Mouse (Mus musculus) heart, embryonic 10.5 days (tissue): Measurements from ENCODE around the gene 1600014C23Rik. TPM values are rescaled to one million over a fixed set of nuclear protein-coding genes. Genes with fewer than 3 reads are reported as not detected.

Experiments
- DNase-seq: peaks from one replicate; pipeline ENCODE4 v3.0.0-alpha.2; 2017; ENCODE audit warnings: low spot score
- H3K27ac ChIP-seq: fragments of 300-500 bp; sonication (generic); 2 replicates; pipeline ENCODE4 v1.5.1; 2016; ENCODE audit warnings: mild to moderate bottlenecking
- H3K27me3 ChIP-seq: fragments of 300-500 bp; sonication (generic); 2 replicates; pipeline ENCODE4 v1.6.1; 2016; ENCODE audit warnings: mild to moderate bottlenecking; ENCODE audit not compliant: poor library complexity, insufficient read depth, severe bottlenecking
- H3K36me3 ChIP-seq: fragments of 300-500 bp; sonication (generic); 2 replicates; pipeline ENCODE4 v1.6.1; 2016; ENCODE audit warnings: mild to moderate bottlenecking, moderate library complexity
- H3K4me1 ChIP-seq: fragments of 300-500 bp; sonication (generic); 2 replicates; pipeline ENCODE4 v1.6.1; 2016; ENCODE audit warnings: mild to moderate bottlenecking
- H3K4me3 ChIP-seq: fragments of 300-500 bp; sonication (generic); 2 replicates; pipeline ENCODE4 v1.5.1; 2016; ENCODE audit warnings: mild to moderate bottlenecking, moderate library complexity
- H3K9me3 ChIP-seq: fragments of 300-500 bp; sonication (generic); 2 replicates; pipeline ENCODE4 v1.6.1; 2016; ENCODE audit warnings: mild to moderate bottlenecking, moderate library complexity
- WGBS: fragments of 180-500 bp; shearing (Covaris S2); methylation state at CpG from one replicate; pipeline ENCODE4 v1.1.7; 2016; 5-methylcytosine and 5-hydroxymethylcytosine counted together
- polyA plus RNA-seq: library from polyadenylated mRNA; unstranded; fragments of >200 nt; fragmentation: Nextera tagmentation; extraction: Ambion mirVana; gene quantifications from 2 replicates; pipeline ENCODE4 v1.2.1, GENCODE M21; 2016

Gene 1600014C23Rik
- polyA plus RNA-seq, 1 experiment from 2014 or later = not detected

- DNase-seq = no peak
- H3K4me1 ChIP-seq = peaks cover 33% of the 10 kb centered on the region
Observed at GRCm38 (mm10) chr17:45747858-45748785, 14.5 kb upstream of the 1600014C23Rik start.

GRCm38 (mm10) chr17:45747293-45747692 lies 13.6 kb upstream of the 1600014C23Rik start:
- H3K27ac ChIP-seq = 0 out of 2 replicates have a peak overlapping the region, but pooled peaks have one; percentile 39
- WGBS = 94% methylated on average over 4 of the region's 4 CpGs

More at GRCm38 (mm10) chr17:45747858-45748785, 14.5 kb upstream of the 1600014C23Rik start:
- Histone ChIP-seq H3K36me3 (no peaks in the 10 kb centered on the region), H3K27ac (peak overlapping the region; percentile 83), H3K9me3 (no peaks in the 10 kb centered on the region), H3K4me3 (0 out of 2 replicates have a peak overlapping the region, but pooled peaks have one; percentile 3), H3K27me3 (peaks cover 42% of the 10 kb centered on the region)
- 55% methylated on average over 16 of the region's 16 CpGs for WGBS

GRCm38 (mm10) chr17:45746755-45747154 lies 13.1 kb upstream of the 1600014C23Rik start:
- no peak for DNase-seq
- WGBS = 60% methylated on average over 12 of the region's 12 CpGs

More at GRCm38 (mm10) chr17:45747293-45747692, 13.6 kb upstream of the 1600014C23Rik start:
- Histone ChIP-seq H3K36me3 (no peaks in the 10 kb centered on the region), H3K9me3 (no peaks in the 10 kb centered on the region), H3K4me3 (no peak overlapping the region), H3K27me3 (peaks cover 42% of the 10 kb centered on the region), H3K4me1 (peaks cover 40% of the 10 kb centered on the region)
- no peak for DNase-seq

GRCm38 (mm10) chr17:45745629-45746028 lies 12.0 kb upstream of the 1600014C23Rik start:
- no peak for DNase-seq
- Histone ChIP-seq H3K27ac (no peak overlapping the region), H3K36me3 (no peaks in the 10 kb centered on the region), H3K27me3 (peaks cover 42% of the 10 kb centered on the region), H3K4me3 (no peak overlapping the region), H3K9me3 (no peaks in the 10 kb centered on the region), H3K4me1 (peaks cover 40% of the 10 kb centered on the region)
- WGBS = 92% methylated on average over 2 of the region's 2 CpGs

More at GRCm38 (mm10) chr17:45746755-45747154, 13.1 kb upstream of the 1600014C23Rik start:
- Histone ChIP-seq H3K4me1 (peaks cover 40% of the 10 kb centered on the region), H3K4me3 (no peak overlapping the region), H3K27ac (0 out of 2 replicates have a peak overlapping the region, but pooled peaks have one; percentile 39), H3K27me3 (peaks cover 42% of the 10 kb centered on the region), H3K9me3 (no peaks in the 10 kb centered on the region), H3K36me3 (no peaks in the 10 kb centered on the region)

- H3K4me1 ChIP-seq = peaks cover 26% of the 10 kb centered on the region
- peak overlapping the region; percentile 52; the same call in 1 of the 2 replicates for H3K27ac ChIP-seq
- 32% methylated on average over 13 of the region's 13 CpGs for WGBS
- H3K4me3 ChIP-seq = peak overlapping the region; percentile 13; the same call in 1 of the 2 replicates
- H3K36me3 ChIP-seq = no peaks in the 10 kb centered on the region
- no peaks in the 10 kb centered on the region for H3K9me3 ChIP-seq
- H3K27me3 ChIP-seq = peaks cover 30% of the 10 kb centered on the region
- DNase-seq = no peak
Observed at GRCm38 (mm10) chr17:45742371-45743147, 8.9 kb upstream of the 1600014C23Rik start.

- no peak for DNase-seq
- H3K4me3 ChIP-seq = peak overlapping the region; percentile 56
- H3K27me3 ChIP-seq = peaks cover 22% of the 10 kb centered on the region; the same call in 1 of the 2 replicates
- H3K27ac ChIP-seq = peak overlapping the region; percentile 94
- H3K4me1 ChIP-seq = peaks cover 47% of the 10 kb centered on the region
- H3K9me3 ChIP-seq = no peaks in the 10 kb centered on the region
- 12% methylated on average over 10 of the region's 10 CpGs for WGBS
- no peaks in the 10 kb centered on the region for H3K36me3 ChIP-seq
Observed at GRCm38 (mm10) chr17:45737078-45737601, 3.5 kb upstream of the 1600014C23Rik start.

GRCm38 (mm10) chr17:45736311-45737077 lies 2.9 kb upstream of the 1600014C23Rik start:
- Histone ChIP-seq H3K27me3 (peaks cover 29% of the 10 kb centered on the region; the same call in 1 of the 2 replicates), H3K4me1 (peaks cover 47% of the 10 kb centered on the region), H3K36me3 (no peaks in the 10 kb centered on the region), H3K27ac (peak overlapping the region; percentile 94), H3K9me3 (no peaks in the 10 kb centered on the region), H3K4me3 (peak overlapping the region; percentile 56)
- peak; percentile 92 for DNase-seq
- 1% methylated on average over 67 of the region's 72 CpGs for WGBS

- Histone ChIP-seq H3K27me3 (peaks cover 30% of the 10 kb centered on the region; the same call in 1 of the 2 replicates), H3K36me3 (no peaks in the 10 kb centered on the region), H3K9me3 (no peaks in the 10 kb centered on the region), H3K27ac (peak overlapping the region; percentile 94), H3K4me3 (peak overlapping the region; percentile 56), H3K4me1 (peaks cover 49% of the 10 kb centered on the region)
- WGBS = 8% methylated on average over 10 of the region's 10 CpGs
- DNase-seq = peak; percentile 93
Observed at GRCm38 (mm10) chr17:45735382-45736310, 2.0 kb upstream of the 1600014C23Rik start.

- Histone ChIP-seq H3K27ac (peak overlapping the region; percentile 94), H3K4me1 (peaks cover 56% of the 10 kb centered on the region), H3K4me3 (no peak overlapping the region), H3K36me3 (no peaks in the 10 kb centered on the region), H3K27me3 (peaks cover 35% of the 10 kb centered on the region; the same call in 1 of the 2 replicates), H3K9me3 (no peaks in the 10 kb centered on the region)
- no peak for DNase-seq
- 66% methylated on average over 4 of the region's 4 CpGs for WGBS
Observed at GRCm38 (mm10) chr17:45734881-45735280, 1.2 kb upstream of the 1600014C23Rik start.

- Histone ChIP-seq H3K27ac (peak overlapping the region; percentile 94), H3K36me3 (no peaks in the 10 kb centered on the region), H3K27me3 (peaks cover 36% of the 10 kb centered on the region; the same call in 1 of the 2 replicates), H3K4me1 (peaks cover 62% of the 10 kb centered on the region), H3K9me3 (no peaks in the 10 kb centered on the region), H3K4me3 (peak overlapping the region; percentile 58)
- no peak for DNase-seq
- 16% methylated on average over 3 of the region's 3 CpGs for WGBS
Observed at GRCm38 (mm10) chr17:45734333-45734732, 689 bp upstream of the 1600014C23Rik start.
